Mouse (Mus musculus): ENCODE results near the gene Tyk2. TPM values are rescaled to one million over a fixed set of nuclear protein-coding genes. Genes with fewer than 3 reads are reported as not detected.

Gene Tyk2
- total RNA-seq, 2 experiments from 2014 or later: 4.2 to 4.4 TPM

- DNase-seq: no peak
- intact Hi-C loops (cut with DNase I): loop anchor here (5.0 kb wide), 1 partner anchor 33 kb away; the partner anchor contains the start of genes Gm38431 and Raver1
These were observed 6.2 kb downstream of the Tyk2 start for GRCm38 (mm10) chr9:21124837-21125236.

DNA sequence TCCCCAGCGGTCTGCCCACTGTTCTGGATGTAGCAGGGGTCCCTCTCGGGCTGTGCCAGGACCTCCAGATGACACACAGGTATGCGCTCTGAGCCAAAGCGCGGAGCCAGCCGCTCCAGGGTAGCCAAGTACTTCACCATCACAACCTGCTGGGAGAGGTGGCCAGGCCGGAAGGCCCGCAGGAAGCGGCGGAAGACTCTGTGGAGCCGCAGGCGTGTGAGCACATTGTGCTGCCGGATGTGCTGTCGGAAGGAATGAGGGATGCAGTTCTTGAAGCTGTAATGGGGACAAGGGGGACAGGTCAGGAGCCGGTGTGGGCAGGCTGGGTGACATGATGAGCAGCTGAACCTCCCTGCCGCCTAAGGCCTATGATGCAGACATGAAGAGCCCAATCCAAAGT is 9.6 kb downstream of the Tyk2 start:
- DNase-seq: no peak
- intact Hi-C loops (cut with DNase I): no loop called here

GRCm38 (mm10) chr9:21117073-21117472 is 14.0 kb downstream of the Tyk2 start:
- no peak for DNase-seq
- intact Hi-C loops (cut with DNase I): no loop called here

DNA sequence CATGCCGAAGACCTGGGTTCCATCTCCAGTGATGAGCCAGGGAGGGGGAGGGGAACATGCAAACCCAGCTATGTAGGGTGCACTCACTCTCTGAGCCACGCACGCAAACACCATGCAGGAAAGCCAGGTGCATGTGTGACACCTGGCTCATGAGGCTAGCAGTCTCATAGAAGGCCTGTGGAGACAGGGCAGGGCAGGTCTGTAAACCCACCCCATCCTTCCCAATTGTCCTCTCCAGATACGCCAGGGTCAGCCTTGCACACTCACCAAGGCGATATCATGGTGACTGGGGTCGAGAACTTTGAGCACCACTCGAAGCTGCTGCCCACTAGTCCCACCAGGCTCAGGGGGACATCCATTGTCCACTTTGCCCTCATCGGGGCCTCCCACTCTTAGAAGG is 15.9 kb downstream of the Tyk2 start:
- intact Hi-C loops (cut with DNase I): no loop called here
- no peak for DNase-seq

DNA sequence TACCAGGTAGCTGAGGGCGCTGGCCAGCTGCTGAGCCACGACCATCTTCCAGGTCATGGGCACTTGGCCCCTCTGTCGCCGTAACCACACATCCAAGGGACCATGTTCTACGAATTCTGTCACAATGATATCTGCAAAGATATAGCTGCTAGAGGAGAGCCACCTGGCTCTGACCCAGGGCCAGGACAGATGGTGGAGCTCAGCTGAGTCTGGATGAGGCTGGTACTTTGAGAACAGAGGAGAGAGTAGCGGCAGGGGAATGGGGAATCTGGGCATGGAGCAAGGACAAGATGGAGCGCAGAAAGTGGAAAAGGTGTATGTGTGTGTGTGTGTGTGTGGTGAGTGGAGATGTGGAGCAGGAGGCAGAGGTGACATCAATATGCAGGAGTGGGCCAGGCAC is 16.9 kb downstream of the Tyk2 start:
- no peak for DNase-seq
- intact Hi-C loops (cut with DNase I): no loop called here

GRCm38 (mm10) chr9:21113751-21114150 is 17.3 kb downstream of the Tyk2 start:
- intact Hi-C loops (cut with DNase I): no loop called here

GRCm38 (mm10) chr9:21107607-21108237 is 23.3 kb downstream of the Tyk2 start:
- no peak for DNase-seq
- intact Hi-C loops (cut with DNase I): loop anchor here (1.0 kb wide), 1 partner anchor 12 kb away; no protein-coding TSS in a partner anchor

More at GRCm38 (mm10) chr9:21113751-21114150, 17.3 kb downstream of the Tyk2 start:
- DNase-seq: no peak

DNA sequence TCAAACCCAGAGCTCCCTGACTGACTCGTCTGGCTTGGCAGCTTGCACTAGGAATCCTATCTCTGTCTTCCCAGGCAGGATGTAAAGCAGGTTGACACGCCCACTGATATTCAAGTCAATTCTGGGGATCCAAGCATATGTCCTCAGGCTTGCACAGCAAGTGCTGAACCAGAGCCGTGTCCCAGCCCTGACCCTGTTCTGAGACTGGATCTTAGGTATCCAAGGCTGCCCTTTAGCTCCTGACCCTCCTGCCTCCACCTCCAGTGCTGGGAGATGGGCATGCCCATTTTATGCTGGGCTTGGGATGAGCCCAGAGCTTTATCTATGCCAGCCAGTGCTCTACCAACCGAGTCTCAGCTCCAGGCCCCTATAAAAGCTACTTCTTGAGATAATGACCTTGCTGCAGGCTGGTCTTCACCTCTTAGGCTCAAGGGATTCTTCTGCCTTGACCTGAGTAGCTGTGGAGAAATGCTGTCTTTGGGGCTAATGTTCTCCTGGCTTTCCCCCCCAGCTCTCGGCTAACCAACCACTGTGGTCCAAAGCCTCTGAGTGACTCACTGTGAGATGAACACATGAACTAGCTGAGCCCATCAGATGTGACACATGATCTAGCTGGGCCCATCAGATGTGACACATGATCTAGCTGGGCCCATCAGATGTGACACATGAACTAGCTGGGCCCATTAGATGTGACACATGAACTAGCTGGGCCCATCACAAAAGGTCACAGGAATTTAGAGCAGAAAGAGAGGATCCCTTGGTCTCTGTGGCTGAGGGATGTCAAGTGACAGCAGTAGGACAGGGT is 25.1 kb downstream of the Tyk2 start:
- DNase-seq: no peak
- intact Hi-C loops (cut with DNase I): no loop called here

DNA sequence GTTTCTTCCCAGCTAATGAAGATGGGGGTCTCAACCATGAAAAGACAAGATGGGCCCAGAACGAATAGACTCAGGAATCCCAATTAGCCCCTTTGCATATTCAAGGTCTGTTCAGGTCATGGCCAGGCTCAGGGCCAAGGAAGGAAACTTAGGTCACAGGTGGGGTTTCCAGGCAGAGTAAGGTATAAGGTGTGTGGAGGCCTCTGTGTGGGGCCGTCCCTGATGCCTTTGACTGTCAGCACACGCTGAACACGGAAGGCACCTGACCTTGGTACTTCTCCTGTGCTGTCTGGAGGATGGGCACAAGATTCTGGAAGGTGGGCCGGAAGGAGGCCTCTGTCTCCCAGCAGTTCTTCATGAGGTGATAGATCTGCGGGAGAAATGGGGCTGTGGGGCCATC is 26.2 kb downstream of the Tyk2 start:
- no peak for DNase-seq
- intact Hi-C loops (cut with DNase I): no loop called here

DNA sequence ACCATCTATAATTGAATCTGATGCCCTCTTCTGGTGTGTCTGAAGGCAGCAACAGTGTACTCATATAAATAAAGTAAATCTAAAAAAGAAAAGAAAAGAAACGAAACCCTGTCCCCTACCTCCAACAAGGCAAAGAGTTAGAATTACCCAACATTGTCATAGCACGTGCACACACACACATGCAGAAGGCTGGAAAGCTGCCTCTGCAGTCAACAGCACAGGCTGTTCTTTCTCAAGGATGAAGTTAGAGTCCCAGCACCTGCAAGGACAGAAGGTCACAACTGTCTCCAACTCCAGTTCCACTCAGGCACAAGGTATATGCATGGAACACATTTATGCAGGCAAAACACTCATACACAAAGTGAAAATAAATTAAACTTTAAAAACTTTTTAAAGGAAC is 29.0 kb downstream of the Tyk2 start:
- DNase-seq: no peak
- intact Hi-C loops (cut with DNase I): no loop called here

DNA sequence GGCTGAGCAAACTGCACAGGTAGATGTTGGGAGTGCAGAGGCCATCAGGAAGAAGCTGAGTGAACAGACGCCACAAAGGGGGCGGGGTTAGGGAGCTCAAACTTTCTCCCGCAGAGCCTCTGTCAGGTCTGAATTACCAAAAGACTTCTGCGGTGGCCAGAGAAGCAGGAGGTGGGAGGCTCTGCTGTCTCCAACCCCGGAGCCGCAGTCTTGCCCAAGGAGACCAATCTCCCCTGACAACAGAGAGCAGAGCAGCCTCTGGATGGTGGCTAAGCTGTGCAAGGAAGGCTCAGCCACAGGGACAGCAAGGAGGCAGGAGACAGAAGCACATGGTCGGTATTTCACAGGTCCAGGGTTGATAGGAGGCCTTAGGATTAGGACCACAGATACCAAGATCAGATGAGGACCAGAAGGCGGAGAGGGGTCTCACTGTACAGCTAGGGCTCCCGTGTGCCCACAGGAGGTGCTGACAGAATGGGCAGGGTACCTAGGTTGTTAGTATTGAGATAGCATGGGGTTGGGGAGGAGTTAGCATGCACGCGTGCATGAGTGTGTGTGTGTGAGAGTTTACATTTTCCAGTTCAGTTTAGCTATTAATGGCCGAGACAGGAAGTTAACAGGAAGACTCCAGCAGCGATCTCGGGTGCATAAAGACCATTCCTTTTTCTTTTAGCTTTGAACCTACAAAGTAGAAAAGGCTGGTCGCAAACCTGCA is 30.4 kb downstream of the Tyk2 start:
- intact Hi-C loops (cut with DNase I): no loop called here
- DNase-seq: no peak

DNA sequence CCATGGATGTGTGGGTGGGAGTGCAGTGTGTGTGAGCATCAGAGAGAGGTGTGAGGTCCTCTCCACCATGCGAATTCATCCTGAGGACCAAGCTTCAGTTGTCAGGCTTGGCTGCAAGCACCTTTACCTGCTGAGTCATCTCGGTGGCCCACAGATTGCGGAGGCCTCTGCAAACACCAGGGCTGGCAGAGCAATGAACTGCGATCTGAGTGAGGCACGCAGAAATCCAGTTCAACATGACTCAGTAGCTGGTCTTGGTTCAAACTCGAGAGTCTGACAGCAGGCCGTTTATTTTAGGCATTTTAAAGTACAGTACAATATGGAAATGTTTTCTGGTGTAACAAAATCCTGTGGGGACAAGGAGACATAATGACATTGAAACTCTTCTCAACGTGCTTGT is 33.2 kb downstream of the Tyk2 start:
- intact Hi-C loops (cut with DNase I): no loop called here
- no peak for DNase-seq

DNA sequence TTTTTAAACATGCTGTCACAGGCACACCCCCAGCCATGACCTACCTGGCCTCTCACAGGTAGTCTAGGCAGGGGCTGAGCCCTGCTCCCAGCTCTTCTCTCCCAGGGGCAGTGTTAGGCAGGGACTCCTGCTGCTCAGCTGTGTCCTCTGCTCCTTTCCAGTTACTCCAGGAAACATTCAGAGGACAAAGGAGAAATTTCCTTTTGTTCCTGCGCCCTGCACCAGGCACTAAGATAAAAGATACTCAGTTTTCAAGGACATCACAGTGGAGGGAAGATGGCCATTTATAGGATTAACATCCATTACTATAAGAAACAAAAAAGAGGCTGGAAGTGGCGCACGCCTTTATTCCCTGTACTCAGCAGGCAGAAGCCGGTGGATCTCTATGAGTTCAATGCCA is 35.1 kb downstream of the Tyk2 start:
- intact Hi-C loops (cut with DNase I): no loop called here
- no peak for DNase-seq

DNA sequence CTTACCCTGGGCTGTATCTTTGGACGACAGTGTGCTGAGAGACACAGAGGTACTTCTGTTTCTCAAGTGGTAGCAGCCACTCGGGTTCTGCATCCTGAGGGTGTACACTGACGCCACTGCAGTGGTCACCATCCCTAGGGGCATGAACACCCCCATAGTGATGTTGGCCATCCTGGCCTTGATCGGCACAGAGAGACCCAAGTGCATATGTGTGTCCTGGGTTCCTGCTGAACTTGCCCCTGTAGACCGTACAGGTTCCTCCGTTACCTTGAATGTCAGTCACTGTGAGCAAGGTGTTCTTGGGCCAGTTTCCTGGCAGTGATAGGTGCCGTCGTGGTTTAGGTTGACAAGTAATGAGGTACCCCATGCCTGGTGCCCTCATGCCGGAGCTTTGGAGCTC is 37.6 kb downstream of the Tyk2 start:
- no peak for DNase-seq
- intact Hi-C loops (cut with DNase I): loop anchor here (5.0 kb wide), 1 partner anchor 34 kb away; no protein-coding TSS in a partner anchor

DNA sequence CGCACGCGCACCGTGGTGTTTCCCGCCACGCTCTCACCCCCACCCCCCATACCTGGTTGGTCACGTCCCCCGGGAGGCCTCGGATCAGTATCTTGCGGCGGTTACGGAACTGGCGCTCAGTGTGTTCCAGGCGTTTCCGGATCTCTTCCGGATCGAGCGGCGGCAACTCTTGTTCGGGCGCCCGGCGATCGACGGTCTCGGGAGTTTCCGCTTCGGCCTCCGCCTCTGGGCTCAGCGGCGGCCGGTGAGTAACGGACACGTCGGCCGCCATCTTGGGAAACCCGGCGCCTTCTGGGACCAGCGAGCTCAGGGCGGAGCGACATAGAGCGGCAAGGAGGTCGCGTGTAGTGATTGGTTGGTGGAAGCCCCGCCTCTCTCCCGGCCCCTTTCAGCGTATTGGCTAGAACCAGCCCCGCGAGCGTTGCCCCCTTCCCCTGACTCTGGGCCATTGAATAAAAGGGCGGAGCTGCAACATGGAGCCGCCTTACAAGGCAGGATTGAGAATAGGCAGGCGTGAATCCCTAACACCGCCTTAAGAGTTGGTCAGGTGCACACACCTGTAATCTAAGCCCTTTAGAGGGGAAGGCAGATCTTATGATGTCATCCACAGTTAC is 39.2 kb downstream of the Tyk2 start, which contains the start of the genes Gm38431 and Raver1:
Gene Gm38431 (minus strand): TSS at position 291 of the 614 bp plus-strand sequence.
Gene Raver1 (minus strand): TSS at position 302 of the 614 bp plus-strand sequence.
- intact Hi-C loops (cut with DNase I): loop anchor here (5.0 kb wide), 1 partner anchor 35 kb away; no protein-coding TSS in a partner anchor
- DNase-seq: peak; percentile 93 to 98

DNA sequence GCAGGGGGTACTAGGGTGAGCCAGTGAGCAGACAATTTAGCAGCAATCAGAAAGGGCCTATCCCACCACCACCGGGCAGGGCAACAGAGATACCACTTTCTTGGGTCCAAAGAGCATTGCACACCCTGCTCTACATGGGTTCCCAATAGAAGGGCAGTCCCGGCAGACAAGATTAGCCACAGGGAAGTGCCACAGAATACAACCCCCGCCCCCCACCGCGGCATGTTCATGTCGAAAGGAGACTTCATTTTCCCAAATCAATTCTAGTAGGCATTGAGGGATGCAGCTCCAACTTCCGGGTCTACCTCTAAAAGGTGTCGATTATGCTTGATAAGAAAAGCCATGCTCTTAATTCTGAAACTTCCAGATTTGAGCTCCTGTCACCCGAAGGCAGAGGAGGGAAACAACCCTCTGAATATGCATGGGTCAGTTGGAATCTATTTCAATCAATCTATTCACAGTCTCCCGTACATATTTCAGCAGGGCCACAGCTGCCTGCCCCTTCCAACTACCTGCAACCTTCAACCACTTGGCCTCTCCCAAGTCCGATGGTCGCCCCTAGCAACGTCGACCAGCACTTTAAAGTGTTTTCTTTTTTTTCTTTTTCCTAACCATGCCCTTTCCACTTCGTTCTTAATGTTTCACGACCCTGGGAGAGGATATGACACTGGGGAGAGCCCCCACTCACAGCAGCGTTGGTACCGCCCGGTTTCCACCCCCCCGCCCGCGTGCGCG is 39.9 kb downstream of the Tyk2 start:
- intact Hi-C loops (cut with DNase I): loop anchor here (5.0 kb wide), 1 partner anchor 36 kb away; no protein-coding TSS in a partner anchor
- DNase-seq: no peak

- intact Hi-C loops (cut with DNase I): loop anchor here (5.0 kb wide), 1 partner anchor 37 kb away; no protein-coding TSS in a partner anchor
- DNase-seq: no peak
These were observed 40.5 kb downstream of the Tyk2 start for GRCm38 (mm10) chr9:21090537-21090936.

- intact Hi-C loops (cut with DNase I): no loop called here
- no peak for DNase-seq
These were observed 47.7 kb downstream of the Tyk2 start for GRCm38 (mm10) chr9:21083324-21083723.

- DNase-seq: no peak
- intact Hi-C loops (cut with DNase I): no loop called here
These were observed 49.9 kb downstream of the Tyk2 start for GRCm38 (mm10) chr9:21081127-21081526.

- no peak for DNase-seq
- intact Hi-C loops (cut with DNase I): no loop called here
These were observed 55.4 kb downstream of the Tyk2 start for GRCm38 (mm10) chr9:21075625-21076024.
